9 mouse cellular contexts compared by ENCODE assay signal in genomic region chr7:78267461-78268007, GRCm38 (mm10).
DNase-seq lines count a peak whose midpoint lies in the region; ATAC-seq and TF ChIP-seq lines count a peak whose summit lies in the region.
"Had no signal": no experiment of that assay in that cellular context is flagged by ENCODE, and none has a peak within 500 bp of the region (broad histone marks: within the 10 kb centered on the region; RNA-seq: fewer than 3 reads in every experiment).

No protein-coding gene starts in this region.

- DNase-seq in right cerebral cortex, postnatal 14 days = peak; percentile 24
- no peak for DNase-seq in right cerebral cortex, adult 18-20 months
- peak; percentile 76 for DNase-seq in hindbrain, embryonic 14.5 days (ENCODE audit: low spot score)
- DNase-seq in frontal cortex, postnatal 25 days (ENCODE audit: low spot score in 2 of 2) = no peak
- DNase-seq in layer of hippocampus, adult 9-10 months (ENCODE audit: low spot score) = no peak
- DNase-seq: cerebellum, adult 2 months had no signal

- peak; percentile 62 for TF ChIP-seq CTCF in intestine, postnatal 0 days (IDR thresholded peaks at IDR 0.05; ENCODE audit: low read depth)

- ATAC-seq in intestine, postnatal 0 days = no peak
- ATAC-seq in intestine, embryonic 16.5 days = no peak
- peak; percentile 43; the same call in 1 of the 2 replicates for ATAC-seq in hindbrain, embryonic 14.5 days (ENCODE audit: low FRiP score)
- peak; percentile 53; the same call in 1 of the 2 replicates for ATAC-seq in stomach, embryonic 16.5 days (ENCODE audit: insufficient read depth, low FRiP score)

- no peak overlapping the region for H3K27ac ChIP-seq in intestine, postnatal 0 days (ENCODE audit: low read depth, low read length)
- H3K27ac ChIP-seq in intestine, embryonic 16.5 days (ENCODE audit: low read length) = no peak overlapping the region
- H3K27ac ChIP-seq in hindbrain, embryonic 14.5 days = no peak overlapping the region
- H3K27ac ChIP-seq in stomach, embryonic 16.5 days (ENCODE audit: low read length) = no peak overlapping the region

- H3K36me3 ChIP-seq in intestine, postnatal 0 days (ENCODE audit: control insufficient read depth, insufficient read depth) = no peaks in the 10 kb centered on the region
- no peaks in the 10 kb centered on the region for H3K36me3 ChIP-seq in intestine, embryonic 16.5 days (ENCODE audit: control insufficient read depth, insufficient read depth, low read length)
- H3K36me3 ChIP-seq in hindbrain, embryonic 14.5 days (replicated peaks; ENCODE audit: control insufficient read depth, insufficient read depth) = no peaks in the 10 kb centered on the region
- no peaks in the 10 kb centered on the region for H3K36me3 ChIP-seq in stomach, embryonic 16.5 days (ENCODE audit: control insufficient read depth, insufficient read depth, low read length)

- H3K4me3 ChIP-seq in intestine, postnatal 0 days (ENCODE audit: low read depth, low read length) = no peak overlapping the region
- no peak overlapping the region for H3K4me3 ChIP-seq in intestine, embryonic 16.5 days (ENCODE audit: low read length)
- no peak overlapping the region for H3K4me3 ChIP-seq in hindbrain, embryonic 14.5 days (replicated peaks; ENCODE audit: low read length)
- H3K4me3 ChIP-seq in stomach, embryonic 16.5 days (replicated peaks; ENCODE audit: low read length) = no peak overlapping the region

- 28% methylated on average over 1 of the region's 1 CpGs for WGBS in intestine, postnatal 0 days
- WGBS in intestine, embryonic 16.5 days = 13% methylated on average over 1 of the region's 1 CpGs
- WGBS in hindbrain, embryonic 14.5 days = 18% methylated on average over 1 of the region's 1 CpGs
- WGBS in stomach, embryonic 16.5 days = 15% methylated on average over 1 of the region's 1 CpGs

- H3K27me3 ChIP-seq in intestine, postnatal 0 days (replicated peaks; ENCODE audit: control insufficient read depth, insufficient read depth, low read length) = no peaks in the 10 kb centered on the region
- H3K27me3 ChIP-seq in intestine, embryonic 16.5 days (replicated peaks; ENCODE audit: control insufficient read depth, insufficient read depth, low read length) = no peaks in the 10 kb centered on the region
- no peaks in the 10 kb centered on the region for H3K27me3 ChIP-seq in hindbrain, embryonic 14.5 days (ENCODE audit: control insufficient read depth, insufficient read depth, low read length)
- no peaks in the 10 kb centered on the region for H3K27me3 ChIP-seq in stomach, embryonic 16.5 days (ENCODE audit: control insufficient read depth, insufficient read depth, low read length)

- no peak overlapping the region for H3K4me2 ChIP-seq in intestine, postnatal 0 days (replicated peaks; ENCODE audit: low read depth)
- H3K4me2 ChIP-seq in intestine, embryonic 16.5 days (ENCODE audit: low read depth, low read length) = no peak overlapping the region
- H3K4me2 ChIP-seq in hindbrain, embryonic 14.5 days (replicated peaks) = no peak overlapping the region
- no peak overlapping the region for H3K4me2 ChIP-seq in stomach, embryonic 16.5 days (ENCODE audit: low read depth, low read length)

- H3K9ac ChIP-seq in intestine, postnatal 0 days (ENCODE audit: low read depth, low read length) = no peak overlapping the region
- H3K9ac ChIP-seq in intestine, embryonic 16.5 days (ENCODE audit: low read depth, low read length) = no peak overlapping the region
- no peak overlapping the region for H3K9ac ChIP-seq in hindbrain, embryonic 14.5 days
- no peak overlapping the region for H3K9ac ChIP-seq in stomach, embryonic 16.5 days (ENCODE audit: low read length)

- H3K9me3 ChIP-seq in intestine, postnatal 0 days (ENCODE audit: control insufficient read depth) = no peaks in the 10 kb centered on the region
- no peaks in the 10 kb centered on the region for H3K9me3 ChIP-seq in intestine, embryonic 16.5 days (ENCODE audit: control insufficient read depth, low read length)
- H3K9me3 ChIP-seq in hindbrain, embryonic 14.5 days (ENCODE audit: control insufficient read depth, low read length) = no peaks in the 10 kb centered on the region
- H3K9me3 ChIP-seq in stomach, embryonic 16.5 days (replicated peaks; ENCODE audit: control insufficient read depth, low read length) = no peaks in the 10 kb centered on the region

- H3K4me1 ChIP-seq in intestine, postnatal 0 days (replicated peaks; ENCODE audit: control insufficient read depth, insufficient read depth, low read length) = no peaks in the 10 kb centered on the region
- H3K4me1 ChIP-seq in intestine, embryonic 16.5 days (ENCODE audit: control insufficient read depth, insufficient read depth, low read length) = peaks cover 3% of the 10 kb centered on the region; the same call in 1 of the 2 replicates
- H3K4me1 ChIP-seq in hindbrain, embryonic 14.5 days (replicated peaks; ENCODE audit: control insufficient read depth, insufficient read depth, low read length) = no peaks in the 10 kb centered on the region
- H3K4me1 ChIP-seq in stomach, embryonic 16.5 days (ENCODE audit: control insufficient read depth, insufficient read depth, low read length) = peaks cover 16% of the 10 kb centered on the region

Comparison
In these comparisons a context has a peak if more than half of its experiments do, and no peak if none do; other contexts are left out.
1. DNase-seq: peak in right cerebral cortex, postnatal 14 days (single experiment) and hindbrain, embryonic 14.5 days (single experiment); none in right cerebral cortex, adult 18-20 months (single experiment), frontal cortex, postnatal 25 days (0 of 2) and layer of hippocampus, adult 9-10 months (single experiment).
2. ATAC-seq: peak in hindbrain, embryonic 14.5 days (single experiment) and stomach, embryonic 16.5 days (single experiment); none in intestine, postnatal 0 days (single experiment) and intestine, embryonic 16.5 days (single experiment).